Mouse (Mus musculus) neural tube, embryonic 13.5 days (tissue): ENCODE measurements at regions not wholly inside any gene's neighbourhood (a gene's known extent, or its start where the extent isn't known, plus 50 kb on each side); places are given as distances from the start of the nearest gene placed in this dataset.

Experiments
- ATAC-seq: fragments of 200-750 bp; cut with Nextera tagmentation; 2 replicates; pipeline ENCODE4 v1.8.0; 2017; ENCODE audit warnings: low read depth, mild to moderate bottlenecking, moderate TSS enrichment, moderate library complexity
- H3K27ac ChIP-seq: fragments of 300-500 bp; sonication (generic); replicated peaks from 2 replicates; pipeline ENCODE4 v1.5.1; 2015; ENCODE audit warnings: moderate library complexity, mild to moderate bottlenecking, inconsistent platforms
- H3K27me3 ChIP-seq: fragments of 300-500 bp; sonication (generic); 2 replicates; pipeline ENCODE4 v1.6.1; 2015; ENCODE audit warnings: mild to moderate bottlenecking, inconsistent platforms
- H3K36me3 ChIP-seq: fragments of 300-500 bp; sonication (generic); 2 replicates; pipeline ENCODE4 v1.6.1; 2015; ENCODE audit warnings: mild to moderate bottlenecking, inconsistent platforms
- H3K4me1 ChIP-seq: fragments of 300-500 bp; sonication (generic); replicated peaks from 2 replicates; pipeline ENCODE4 v1.6.1; 2015; ENCODE audit warnings: inconsistent platforms
- H3K4me2 ChIP-seq: fragments of 300-500 bp; sonication (generic); 2 replicates; pipeline ENCODE4 v1.6.1; 2015; ENCODE audit warnings: inconsistent platforms, mild to moderate bottlenecking, moderate library complexity
- H3K4me3 ChIP-seq: fragments of 300-500 bp; sonication (generic); 2 replicates; pipeline ENCODE4 v1.5.1; 2015; ENCODE audit warnings: mild to moderate bottlenecking, inconsistent platforms
- H3K9ac ChIP-seq: fragments of 300-500 bp; sonication (generic); 2 replicates; pipeline ENCODE4 v1.6.1; 2015; ENCODE audit warnings: moderate library complexity, mild to moderate bottlenecking, inconsistent platforms
- H3K9me3 ChIP-seq: fragments of 300-500 bp; sonication (generic); 2 replicates; pipeline ENCODE4 v1.6.1; 2016; ENCODE audit warnings: inconsistent platforms
- whole genome bisulfite sequencing: fragments of 180-500 bp; shearing (Covaris S2); methylation state at CpG from one replicate; pipeline ENCODE4 v1.1.7; 2015; 5-methylcytosine and 5-hydroxymethylcytosine counted together

GRCm38 (mm10) chr2:80855214-80855613 is 238.2 kb downstream of the Nup35 start:
- no peaks in the 10 kb centered on the region for H3K36me3 ChIP-seq
- H3K4me3 ChIP-seq: no peak overlapping the region
- 0 out of 2 replicates have a peak, but pooled peaks cover 4% of the 10 kb centered on the region for H3K4me1 ChIP-seq
- no peak overlapping the region for H3K27ac ChIP-seq
- no peaks in the 10 kb centered on the region for H3K9me3 ChIP-seq
- H3K4me2 ChIP-seq: no peak overlapping the region
- no peak overlapping the region for H3K9ac ChIP-seq
- 82% methylated on average over 4 of the region's 4 CpGs for WGBS
- H3K27me3 ChIP-seq: no peaks in the 10 kb centered on the region
- ATAC-seq: no peak

DNA sequence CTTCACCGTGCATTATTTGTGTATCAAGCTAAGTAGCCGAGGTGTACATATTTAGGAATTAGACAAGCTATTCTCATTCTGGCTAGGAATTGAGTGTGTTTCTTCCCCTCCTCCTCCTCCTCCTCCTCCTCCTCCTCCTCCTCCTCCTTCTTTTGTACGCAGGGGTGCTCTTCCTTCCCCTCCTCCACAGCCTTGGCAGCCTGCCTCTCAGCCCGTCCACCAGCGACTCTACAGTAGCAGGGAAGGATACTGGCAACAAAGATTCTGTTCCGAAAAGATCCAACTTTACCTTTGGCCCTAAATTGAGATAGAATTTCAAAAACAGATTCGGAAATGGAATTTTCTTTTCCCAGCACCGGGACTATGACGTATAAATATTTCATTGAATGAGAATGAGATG is 253.0 kb downstream of the Nup35 start:
- Histone ChIP-seq H3K9ac (no peak overlapping the region), H3K27ac (no peak overlapping the region), H3K4me2 (no peak overlapping the region), H3K4me1 (no peaks in the 10 kb centered on the region), H3K27me3 (no peaks in the 10 kb centered on the region), H3K36me3 (no peaks in the 10 kb centered on the region), H3K4me3 (no peak overlapping the region), H3K9me3 (no peaks in the 10 kb centered on the region)
- 78% methylated on average over 8 of the region's 9 CpGs for WGBS
- ATAC-seq: no peak

GRCm38 (mm10) chr2:80870458-80870857 is 253.4 kb downstream of the Nup35 start:
- no peaks in the 10 kb centered on the region for H3K4me1 ChIP-seq
- no peak overlapping the region for H3K4me2 ChIP-seq
- H3K9me3 ChIP-seq: no peaks in the 10 kb centered on the region
- no peak for ATAC-seq
- no peak overlapping the region for H3K4me3 ChIP-seq
- H3K27ac ChIP-seq: no peak overlapping the region
- no peaks in the 10 kb centered on the region for H3K36me3 ChIP-seq
- H3K27me3 ChIP-seq: no peaks in the 10 kb centered on the region
- 86% methylated on average over 6 of the region's 6 CpGs for WGBS
- no peak overlapping the region for H3K9ac ChIP-seq

- Histone ChIP-seq H3K9me3 (no peaks in the 10 kb centered on the region), H3K4me1 (no peaks in the 10 kb centered on the region), H3K4me3 (no peak overlapping the region), H3K4me2 (no peak overlapping the region), H3K9ac (no peak overlapping the region), H3K27ac (no peak overlapping the region), H3K36me3 (no peaks in the 10 kb centered on the region), H3K27me3 (no peaks in the 10 kb centered on the region)
- ATAC-seq: no peak
- 91% methylated on average over 6 of the region's 6 CpGs for WGBS
These were observed 254.3 kb downstream of the Nup35 start for GRCm38 (mm10) chr2:80871356-80871755.

DNA sequence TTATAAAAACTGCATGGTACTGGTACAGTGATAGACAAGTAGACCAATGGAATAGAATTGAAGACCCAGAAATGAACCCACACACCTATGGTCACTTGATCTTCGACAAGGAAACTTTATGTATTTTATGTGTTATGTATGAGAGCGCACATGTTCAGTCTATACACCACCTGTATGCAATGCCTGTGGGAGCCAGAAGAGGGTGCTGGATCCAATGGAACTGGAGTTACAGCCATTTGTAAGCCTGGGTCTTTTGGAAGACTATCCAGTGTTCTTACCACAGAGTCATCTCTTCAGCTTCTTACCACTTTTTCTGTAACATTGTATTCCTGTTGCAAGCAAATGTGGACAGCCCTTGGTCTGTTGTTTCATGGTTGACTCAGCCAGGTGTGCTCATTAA is 261.4 kb downstream of the Nup35 start:
- no peak for ATAC-seq
- no peaks in the 10 kb centered on the region for H3K4me1 ChIP-seq
- no peaks in the 10 kb centered on the region for H3K9me3 ChIP-seq
- H3K27me3 ChIP-seq: no peaks in the 10 kb centered on the region
- no peak overlapping the region for H3K9ac ChIP-seq
- no peak overlapping the region for H3K4me2 ChIP-seq
- WGBS: 96% methylated on average over 2 of the region's 2 CpGs
- no peak overlapping the region for H3K27ac ChIP-seq
- no peaks in the 10 kb centered on the region for H3K36me3 ChIP-seq
- no peak overlapping the region for H3K4me3 ChIP-seq

DNA sequence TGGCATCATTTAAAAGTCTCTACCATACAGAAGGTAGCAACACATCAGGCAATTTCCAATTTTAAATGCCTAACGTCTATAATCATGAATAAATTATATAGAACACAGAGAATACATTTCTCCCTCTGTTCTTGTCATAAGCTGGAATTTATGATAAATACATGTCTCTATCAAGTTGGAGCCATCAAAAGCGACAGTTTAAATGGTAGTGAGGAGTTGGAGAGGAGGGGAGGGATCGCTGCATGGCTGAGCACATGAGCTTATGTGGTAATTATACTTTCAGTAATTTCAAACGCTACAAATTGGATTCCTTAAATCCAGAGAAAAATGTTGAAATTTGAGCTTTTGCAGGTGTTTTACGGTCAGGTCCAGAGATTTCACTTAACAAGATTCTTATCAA is 267.2 kb downstream of the Nup35 start:
- H3K9me3 ChIP-seq: no peaks in the 10 kb centered on the region

DNA sequence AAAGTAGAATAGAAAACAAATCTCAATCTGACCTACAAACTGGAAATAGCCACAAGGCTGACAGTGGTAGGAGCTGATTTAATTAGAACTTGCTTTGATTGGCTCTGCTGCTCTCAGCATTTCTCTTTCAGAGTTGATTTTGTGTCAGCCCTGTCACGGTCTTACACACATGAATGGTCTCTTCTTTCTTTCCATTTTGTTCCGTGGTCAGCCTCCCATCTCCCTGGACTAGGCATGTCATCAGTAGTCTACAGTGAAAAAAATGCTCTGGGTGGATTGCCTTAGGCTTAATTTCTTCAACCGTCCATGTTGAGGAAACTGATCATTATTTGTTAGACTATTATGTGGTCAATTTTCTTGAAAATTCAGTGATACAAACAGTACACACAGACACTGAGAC is 285.0 kb downstream of the Nup35 start:
- no peaks in the 10 kb centered on the region for H3K36me3 ChIP-seq
- no peak for ATAC-seq
- no peaks in the 10 kb centered on the region for H3K4me1 ChIP-seq
- H3K27me3 ChIP-seq: no peaks in the 10 kb centered on the region
- H3K4me3 ChIP-seq: no peak overlapping the region
- no peaks in the 10 kb centered on the region for H3K9me3 ChIP-seq
- H3K27ac ChIP-seq: no peak overlapping the region
- 39% methylated on average over 3 of the region's 3 CpGs for WGBS
- no peak overlapping the region for H3K9ac ChIP-seq
- no peak overlapping the region for H3K4me2 ChIP-seq

More for the DNA sequence above, 267.2 kb downstream of the Nup35 start:
- Histone ChIP-seq H3K9ac (no peak overlapping the region), H3K4me2 (no peak overlapping the region), H3K27me3 (no peaks in the 10 kb centered on the region), H3K27ac (no peak overlapping the region), H3K36me3 (no peaks in the 10 kb centered on the region), H3K4me3 (no peak overlapping the region), H3K4me1 (no peaks in the 10 kb centered on the region)
- no peak for ATAC-seq
- WGBS: 83% methylated on average over 5 of the region's 5 CpGs

DNA sequence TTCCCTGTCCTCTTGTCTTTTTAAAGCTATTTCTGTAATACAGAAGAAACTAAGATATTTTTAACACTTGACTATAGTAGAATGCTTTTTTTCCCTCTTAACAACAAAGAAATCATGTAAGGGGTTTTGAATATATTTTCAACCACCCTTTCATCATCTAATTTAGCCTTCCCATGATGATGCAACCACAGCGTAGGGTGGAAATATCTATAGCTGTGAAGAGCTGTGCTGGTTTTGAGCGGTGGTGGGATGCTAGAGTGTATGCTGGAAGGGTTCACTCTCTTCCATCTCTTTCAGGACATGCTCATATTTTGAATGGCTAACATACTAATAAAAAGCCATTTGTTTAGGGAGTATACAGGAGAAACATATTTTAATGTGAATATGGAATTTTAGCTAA is 296.4 kb downstream of the Nup35 start:
- Histone ChIP-seq H3K4me2 (no peak overlapping the region), H3K27me3 (no peaks in the 10 kb centered on the region), H3K36me3 (no peaks in the 10 kb centered on the region), H3K27ac (no peak overlapping the region), H3K9me3 (no peaks in the 10 kb centered on the region), H3K9ac (no peak overlapping the region), H3K4me3 (no peak overlapping the region), H3K4me1 (no peaks in the 10 kb centered on the region)
- no peak for ATAC-seq
- WGBS: 98% methylated on average over 2 of the region's 2 CpGs

GRCm38 (mm10) chr2:80945521-80945920 is 328.5 kb downstream of the Nup35 start:
- no peak for ATAC-seq
- no peak overlapping the region for H3K9ac ChIP-seq
- no peaks in the 10 kb centered on the region for H3K4me1 ChIP-seq
- H3K27me3 ChIP-seq: no peaks in the 10 kb centered on the region
- H3K27ac ChIP-seq: no peak overlapping the region
- no peaks in the 10 kb centered on the region for H3K36me3 ChIP-seq
- no peak overlapping the region for H3K4me3 ChIP-seq
- H3K9me3 ChIP-seq: no peaks in the 10 kb centered on the region
- WGBS: 80% methylated on average over 3 of the region's 3 CpGs
- no peak overlapping the region for H3K4me2 ChIP-seq

- H3K27ac ChIP-seq: no peak overlapping the region
- 86% methylated on average over 5 of the region's 5 CpGs for WGBS
- H3K4me1 ChIP-seq: no peaks in the 10 kb centered on the region
- no peaks in the 10 kb centered on the region for H3K36me3 ChIP-seq
- H3K4me3 ChIP-seq: no peak overlapping the region
- no peaks in the 10 kb centered on the region for H3K9me3 ChIP-seq
- no peak overlapping the region for H3K4me2 ChIP-seq
- H3K27me3 ChIP-seq: no peaks in the 10 kb centered on the region
- H3K9ac ChIP-seq: no peak overlapping the region
- ATAC-seq: no peak
These were observed 349.7 kb downstream of the Nup35 start for GRCm38 (mm10) chr2:80966766-80967165.

- Histone ChIP-seq H3K9ac (no peak overlapping the region), H3K4me1 (no peaks in the 10 kb centered on the region), H3K27me3 (no peaks in the 10 kb centered on the region), H3K4me2 (no peak overlapping the region), H3K4me3 (no peak overlapping the region), H3K27ac (no peak overlapping the region), H3K36me3 (no peaks in the 10 kb centered on the region), H3K9me3 (no peaks in the 10 kb centered on the region)
- 77% methylated on average over 11 of the region's 11 CpGs for WGBS
- ATAC-seq: no peak
These were observed 350.2 kb downstream of the Nup35 start for GRCm38 (mm10) chr2:80967260-80967659.

- no peak overlapping the region for H3K27ac ChIP-seq
- no peak for ATAC-seq
- H3K4me3 ChIP-seq: no peak overlapping the region
- H3K36me3 ChIP-seq: no peaks in the 10 kb centered on the region
- no peak overlapping the region for H3K9ac ChIP-seq
- no peak overlapping the region for H3K4me2 ChIP-seq
- H3K27me3 ChIP-seq: no peaks in the 10 kb centered on the region
- no peaks in the 10 kb centered on the region for H3K4me1 ChIP-seq
- WGBS: 71% methylated on average over 5 of the region's 5 CpGs
- H3K9me3 ChIP-seq: no peaks in the 10 kb centered on the region
These were observed 352.3 kb downstream of the Nup35 start for GRCm38 (mm10) chr2:80969354-80969753.

DNA sequence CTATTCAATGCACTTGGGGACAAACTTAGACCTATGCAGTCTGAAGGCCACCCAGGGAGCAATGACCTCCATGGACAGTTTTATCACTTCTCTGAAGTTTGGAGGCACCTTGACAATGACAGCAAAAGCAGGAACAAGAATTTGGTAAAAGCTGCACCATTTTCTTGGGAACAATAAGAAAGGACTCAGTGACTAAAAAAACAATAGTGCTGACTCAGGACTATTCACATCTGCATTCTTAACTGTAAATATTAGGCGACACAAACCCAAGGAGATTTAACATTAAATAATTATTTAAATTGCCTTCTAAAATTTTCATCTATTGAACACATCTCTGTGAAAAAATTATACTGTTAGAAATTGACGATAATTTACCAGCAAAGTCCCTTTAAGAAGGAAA is 356.2 kb downstream of the Nup35 start:
- Histone ChIP-seq H3K9me3 (no peaks in the 10 kb centered on the region), H3K9ac (no peak overlapping the region), H3K4me3 (no peak overlapping the region), H3K27me3 (no peaks in the 10 kb centered on the region), H3K36me3 (no peaks in the 10 kb centered on the region), H3K4me1 (no peaks in the 10 kb centered on the region), H3K4me2 (no peak overlapping the region), H3K27ac (no peak overlapping the region)
- ATAC-seq: no peak
- WGBS: 91% methylated on average over 2 of the region's 2 CpGs
